Mouse (Mus musculus): ENCODE results near the gene Bsdc1. TPM values are rescaled to one million over a fixed set of nuclear protein-coding genes. Genes with fewer than 3 reads are reported as not detected.

Bsdc1 gene
- polyA plus RNA-seq, 2 experiments: 27.6 to 28.9 TPM

GRCm38 (mm10) chr4:129479863-129480262 lies 18.5 kb downstream of the Bsdc1 start:
- 92% methylated on average over 3 of the region's 3 CpGs for WGBS
- no peak for DNase-seq (ENCODE audit: low spot score)
- Histone ChIP-seq H3K4me2 (replicated peaks; ENCODE audit: low read depth, low read length, severe bottlenecking) (no peak overlapping the region), H3K4me3 (replicated peaks; ENCODE audit: low read length) (no peak overlapping the region), H3K27ac (replicated peaks; ENCODE audit: low read depth, low read length) (no peak overlapping the region), H3K9ac (ENCODE audit: low read depth, low read length, severe bottlenecking) (no peak overlapping the region), H3K27me3 (ENCODE audit: control insufficient read depth, insufficient read depth, low read length) (no peaks in the 10 kb centered on the region), H3K9me3 (ENCODE audit: control insufficient read depth, low read length) (no peaks in the 10 kb centered on the region), H3K36me3 (ENCODE audit: control insufficient read depth, insufficient read depth, low read length) (peaks cover 84% of the 10 kb centered on the region), H3K4me1 (ENCODE audit: control insufficient read depth, insufficient read depth, low read length) (no peaks in the 10 kb centered on the region)
- ATAC-seq (ENCODE audit: low FRiP score, low read depth): no peak
- TF ChIP-seq POLR2A (IDR thresholded peaks at IDR 0.05; ENCODE audit: borderline replicate concordance, extremely low read depth, insufficient read depth, insufficient read length): no peak

GRCm38 (mm10) chr4:129481090-129481489 lies 19.7 kb downstream of the Bsdc1 start:
- H3K4me2 ChIP-seq (replicated peaks; ENCODE audit: low read depth, low read length, severe bottlenecking): no peak overlapping the region
- TF ChIP-seq POLR2A (IDR thresholded peaks at IDR 0.05; ENCODE audit: borderline replicate concordance, extremely low read depth, insufficient read depth, insufficient read length): no peak
- H3K9me3 ChIP-seq (ENCODE audit: control insufficient read depth, low read length): no peaks in the 10 kb centered on the region
- no peak overlapping the region for H3K9ac ChIP-seq (ENCODE audit: low read depth, low read length, severe bottlenecking)
- H3K27ac ChIP-seq (replicated peaks; ENCODE audit: low read depth, low read length): no peak overlapping the region
- WGBS: 81% methylated on average over 1 of the region's 1 CpGs
- ATAC-seq (ENCODE audit: low FRiP score, low read depth) (no peak), DNase-seq (ENCODE audit: low spot score) (no peak)
- H3K27me3 ChIP-seq (ENCODE audit: control insufficient read depth, insufficient read depth, low read length): no peaks in the 10 kb centered on the region
- peaks cover 87% of the 10 kb centered on the region for H3K36me3 ChIP-seq (ENCODE audit: control insufficient read depth, insufficient read depth, low read length)
- H3K4me1 ChIP-seq (ENCODE audit: control insufficient read depth, insufficient read depth, low read length): no peaks in the 10 kb centered on the region
- H3K4me3 ChIP-seq (replicated peaks; ENCODE audit: low read length): no peak overlapping the region

- Histone ChIP-seq H3K36me3 (ENCODE audit: control insufficient read depth, insufficient read depth, low read length) (peaks cover 31% of the 10 kb centered on the region), H3K4me1 (ENCODE audit: control insufficient read depth, insufficient read depth, low read length) (peaks cover 4% of the 10 kb centered on the region; the same call in 1 of the 2 replicates), H3K27me3 (ENCODE audit: control insufficient read depth, insufficient read depth, low read length) (peaks cover 16% of the 10 kb centered on the region), H3K4me3 (replicated peaks; ENCODE audit: low read length) (peak within 1 kb of the TSS; percentile 32), H3K4me2 (replicated peaks; ENCODE audit: low read depth, low read length, severe bottlenecking) (peak within 1 kb of the TSS; percentile 53), H3K9ac (ENCODE audit: low read depth, low read length, severe bottlenecking) (peak within 1 kb of the TSS; percentile 26), H3K9me3 (ENCODE audit: control insufficient read depth, low read length) (no peaks in the 10 kb centered on the region), H3K27ac (replicated peaks; ENCODE audit: low read depth, low read length) (no peak within 1 kb of the TSS)
- DNase-seq (ENCODE audit: low spot score) (no peak), ATAC-seq (ENCODE audit: low FRiP score, low read depth) (no peak)
- 3% methylated on average over 50 of the region's 70 CpGs for WGBS
- TF ChIP-seq POLR2A (IDR thresholded peaks at IDR 0.05; ENCODE audit: borderline replicate concordance, extremely low read depth, insufficient read depth, insufficient read length): no peak
These were observed 29.8 kb downstream of the Bsdc1 start, which contains the start of the genes Tssk3 and Fam229a for GRCm38 (mm10) chr4:129490972-129491880. Gene Tssk3, minus strand, starts transcription at chr4:129491022. Gene Fam229a, plus strand, starts transcription at chr4:129491190.

- H3K27ac ChIP-seq (replicated peaks; ENCODE audit: low read depth, low read length): no peak overlapping the region
- H3K4me3 ChIP-seq (replicated peaks; ENCODE audit: low read length): no peak overlapping the region
- H3K9me3 ChIP-seq (ENCODE audit: control insufficient read depth, low read length): no peaks in the 10 kb centered on the region
- DNase-seq (ENCODE audit: low spot score) (no peak), ATAC-seq (ENCODE audit: low FRiP score, low read depth) (no peak)
- 79% methylated on average over 7 of the region's 7 CpGs for WGBS
- no peak overlapping the region for H3K4me2 ChIP-seq (replicated peaks; ENCODE audit: low read depth, low read length, severe bottlenecking)
- H3K9ac ChIP-seq (ENCODE audit: low read depth, low read length, severe bottlenecking): no peak overlapping the region
- H3K4me1 ChIP-seq (ENCODE audit: control insufficient read depth, insufficient read depth, low read length): peaks cover 6% of the 10 kb centered on the region; the same call in 1 of the 2 replicates
- H3K27me3 ChIP-seq (ENCODE audit: control insufficient read depth, insufficient read depth, low read length): peaks cover 16% of the 10 kb centered on the region
- no peak for TF ChIP-seq POLR2A (IDR thresholded peaks at IDR 0.05; ENCODE audit: borderline replicate concordance, extremely low read depth, insufficient read depth, insufficient read length)
- 0 out of 2 replicates have a peak, but pooled peaks cover under 1% of the 10 kb centered on the region for H3K36me3 ChIP-seq (ENCODE audit: control insufficient read depth, insufficient read depth, low read length)
These were observed 33.3 kb downstream of the Bsdc1 start for GRCm38 (mm10) chr4:129494681-129495080.

GRCm38 (mm10) chr4:129495672-129496562 lies 34.5 kb downstream of the Bsdc1 start:
- Histone ChIP-seq H3K27me3 (ENCODE audit: control insufficient read depth, insufficient read depth, low read length) (peaks cover 11% of the 10 kb centered on the region), H3K36me3 (ENCODE audit: control insufficient read depth, insufficient read depth, low read length) (no peaks in the 10 kb centered on the region), H3K27ac (replicated peaks; ENCODE audit: low read depth, low read length) (peak overlapping the region; percentile 22; the same call in 1 of the 2 replicates), H3K4me2 (replicated peaks; ENCODE audit: low read depth, low read length, severe bottlenecking) (no peak overlapping the region), H3K9me3 (ENCODE audit: control insufficient read depth, low read length) (no peaks in the 10 kb centered on the region), H3K9ac (ENCODE audit: low read depth, low read length, severe bottlenecking) (no peak overlapping the region; the same call in 1 of the 2 replicates), H3K4me3 (replicated peaks; ENCODE audit: low read length) (no peak overlapping the region), H3K4me1 (ENCODE audit: control insufficient read depth, insufficient read depth, low read length) (peaks cover 6% of the 10 kb centered on the region; the same call in 1 of the 2 replicates)
- ATAC-seq (ENCODE audit: low FRiP score, low read depth) (no peak), DNase-seq (ENCODE audit: low spot score) (no peak)
- TF ChIP-seq POLR2A (IDR thresholded peaks at IDR 0.05; ENCODE audit: borderline replicate concordance, extremely low read depth, insufficient read depth, insufficient read length): no peak
- WGBS: 30% methylated on average over 16 of the region's 16 CpGs
